Mouse (Mus musculus): Measurements from ENCODE around the gene Camta1.

DNA sequence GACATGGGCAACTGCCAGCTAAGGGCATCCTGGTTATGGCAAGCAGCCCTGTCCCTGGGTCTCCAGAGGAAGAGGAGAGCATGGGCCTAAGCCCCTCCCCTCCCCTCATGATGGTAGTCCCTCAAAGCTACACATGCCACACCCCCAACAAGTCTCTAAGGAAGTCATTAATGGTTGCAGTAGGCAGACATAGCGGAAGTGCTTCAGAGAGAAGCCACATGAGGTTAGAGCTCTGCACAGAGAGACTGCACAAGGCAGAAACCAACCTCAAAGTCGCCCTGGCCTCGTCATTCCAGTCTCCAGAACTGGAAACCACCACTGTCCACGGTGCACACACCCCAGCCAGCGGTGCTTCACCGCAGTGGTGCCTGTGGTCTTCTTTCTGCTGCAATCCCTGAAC, 709.7 kb downstream of the Camta1 start:
- TF ChIP-seq CTCF (IDR thresholded peaks at IDR 0.05; ENCODE audit: low read depth) (no peak), EP300 (IDR thresholded peaks at IDR 0.05; ENCODE audit: low read depth) (no peak)
